Mouse (Mus musculus): ENCODE measurements at regions not wholly inside any gene's neighbourhood (a gene's known extent, or its start where the extent isn't known, plus 50 kb on each side); places are given as distances from the start of the nearest gene placed in this dataset.

DNA sequence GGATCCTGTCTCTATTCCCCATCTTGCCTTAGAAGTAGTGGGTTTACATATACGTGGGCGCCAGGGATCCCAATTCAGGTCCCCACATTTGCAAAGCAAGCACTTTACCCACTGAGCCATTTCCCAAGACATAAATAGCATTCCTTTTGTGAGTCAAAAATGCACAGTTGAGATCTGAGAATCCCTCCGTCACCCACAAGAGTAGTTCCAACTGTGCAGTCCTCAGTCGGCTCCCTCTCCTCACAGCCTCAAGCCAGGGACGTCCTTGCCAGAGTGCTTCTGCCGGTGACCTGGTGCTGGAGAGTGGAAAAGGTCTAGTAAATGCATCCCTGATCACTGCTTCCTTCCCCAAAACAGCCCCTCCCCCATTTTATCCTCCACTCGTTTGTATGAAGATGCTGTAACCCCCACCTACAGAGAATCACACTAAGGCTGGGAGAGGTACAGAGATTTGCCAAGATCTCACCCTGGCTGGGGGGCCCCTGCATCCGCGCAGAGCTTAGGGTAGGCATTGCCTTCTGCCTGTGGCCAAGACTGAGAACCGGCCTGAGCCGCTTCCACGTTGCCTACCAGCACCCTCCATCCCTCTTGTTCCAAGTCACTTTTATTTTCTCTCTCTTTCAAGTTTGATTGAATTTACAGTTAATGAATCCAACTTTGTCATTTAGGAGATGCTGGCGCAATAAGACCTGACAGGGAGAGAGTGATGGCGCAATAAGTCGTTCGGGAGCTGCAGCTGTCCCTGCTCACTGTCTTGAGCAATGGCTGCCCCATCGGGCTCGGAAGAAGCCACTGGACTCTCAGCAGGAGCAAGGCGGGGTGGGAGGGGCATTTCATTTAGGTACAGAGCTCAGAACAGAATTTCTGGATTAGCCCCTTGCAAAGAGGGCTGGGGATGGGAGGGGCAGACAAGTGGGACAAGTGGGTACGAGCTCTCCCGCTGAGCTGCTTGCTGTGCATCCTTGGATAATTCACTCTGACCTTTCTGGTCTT lies 74.5 kb upstream of the Zfp618 start:
- DNase-seq, result peak; percentile 14

GRCm38 (mm10) chr4:62912891-62913290 lies 52.5 kb upstream of the Zfp618 start:
- DNase-seq, result no peak

Measured in adrenal gland, adult 8-10 months (tissue).